Comparison of ENCODE assay signal across 8 mouse cellular contexts in genomic region chr14:76876015-76876414, GRCm38 (mm10).
A peak's percentile ranks its signal among the peaks of the same experiment; 100 is the strongest.
DNase-seq lines count a peak whose midpoint lies in the region; ATAC-seq and TF ChIP-seq lines count a peak whose summit lies in the region.

No protein-coding gene starts in this region.

- peak; percentile 40 for DNase-seq in gastrocnemius, adult 2 months
- DNase-seq in gastrocnemius, adult 8-10 months (ENCODE audit: low spot score in 2 of 2): no peak
- peak; percentile 68 for DNase-seq in CD4-positive, CD25-positive, alpha-beta regulatory T cell, adult 2 months (ENCODE audit: low read depth, low spot score)
- DNase-seq in gastrocnemius, postnatal 14 days: peak; percentile 21
- peak; percentile 65 to 73 for DNase-seq in kidney, postnatal 4 days
- peak; percentile 85 for DNase-seq in lung, embryonic 14.5 days
- DNase-seq in splenic B cell, adult 2 months (ENCODE audit: low read depth, low spot score): peak; percentile 69

- intact Hi-C loops in gastrocnemius, adult 2 months (cut with DNase I): loop anchor here (1.0 to 10.0 kb wide), 4 partner anchors 114 to 372 kb away; no protein-coding TSS in a partner anchor
- intact Hi-C loops in gastrocnemius, postnatal 14 days (cut with DNase I; ENCODE audit: low total_unique reads): loop anchor here (5.0 kb wide), 2 partner anchors 131 to 374 kb away; no protein-coding TSS in a partner anchor

- TF ChIP-seq CTCF in gastrocnemius, adult 2 months (IDR thresholded peaks at IDR 0.05): peak; percentile 88
- peak; percentile 85 for TF ChIP-seq CTCF in lung, embryonic 14.5 days (IDR thresholded peaks at IDR 0.05; ENCODE audit: low read depth)

- H3K9me3 ChIP-seq in lung, embryonic 14.5 days (ENCODE audit: low read depth, low read length): no peaks in the 10 kb centered on the region

- WGBS in lung, embryonic 14.5 days: 47% methylated on average over 7 of the region's 7 CpGs

- H3K27ac ChIP-seq in gastrocnemius, adult 2 months: peak overlapping the region; percentile 58
- H3K27ac ChIP-seq in lung, embryonic 14.5 days (ENCODE audit: low read depth): peak overlapping the region; percentile 91

- no peak overlapping the region for H3K4me3 ChIP-seq in gastrocnemius, adult 2 months
- no peak overlapping the region for H3K4me3 ChIP-seq in lung, embryonic 14.5 days (ENCODE audit: low read depth, low read length)

- H3K27me3 ChIP-seq in lung, embryonic 14.5 days (ENCODE audit: insufficient read depth, low read length): no peaks in the 10 kb centered on the region
- peaks cover 2% of the 10 kb centered on the region; the same call in 1 of the 2 replicates for H3K27me3 ChIP-seq in splenic B cell, adult 2 months (ENCODE audit: control insufficient read depth, insufficient read depth, low read length, poor library complexity, severe bottlenecking)

- no peaks in the 10 kb centered on the region for H3K36me3 ChIP-seq in lung, embryonic 14.5 days (ENCODE audit: insufficient read depth)
- H3K36me3 ChIP-seq in splenic B cell, adult 2 months (ENCODE audit: control insufficient read depth, insufficient read depth, low read length, poor library complexity, severe bottlenecking): no peaks in the 10 kb centered on the region

- H3K9ac ChIP-seq in lung, embryonic 14.5 days: no peak overlapping the region

- H3K4me1 ChIP-seq in lung, embryonic 14.5 days (ENCODE audit: insufficient read depth): peaks cover 24% of the 10 kb centered on the region

- no peak overlapping the region; the same call in 1 of the 2 replicates for H3K4me2 ChIP-seq in lung, embryonic 14.5 days

- ATAC-seq in cerebellum, adult (ENCODE audit: insufficient number of reproducible peaks, low FRiP score, low TSS enrichment): peak; percentile 47; the same call in 1 of the 2 replicates
- no peak for ATAC-seq in lung, embryonic 14.5 days (ENCODE audit: insufficient read depth)

Comparison
In these comparisons a context has a peak if more than half of its experiments do, and no peak if none do; other contexts are left out.
1. DNase-seq: peak in gastrocnemius, adult 2 months (single experiment), CD4-positive, CD25-positive, alpha-beta regulatory T cell, adult 2 months (single experiment), gastrocnemius, postnatal 14 days (single experiment), kidney, postnatal 4 days (2 of 2), lung, embryonic 14.5 days (single experiment) and splenic B cell, adult 2 months (single experiment); none in gastrocnemius, adult 8-10 months (0 of 2).